Mouse (Mus musculus) stomach, embryonic 14.5 days (tissue): Measurements from ENCODE around the gene Tead3. TPM values are rescaled to one million over a fixed set of nuclear protein-coding genes. Genes with fewer than 3 reads are reported as not detected.

Source experiments
- ATAC-seq: fragments of 200-750 bp; cut with Nextera tagmentation; 2 replicates; pipeline ENCODE4 v1.8.0; 2017; ENCODE audit warnings: low read depth, moderate TSS enrichment; ENCODE audit not compliant: insufficient number of reproducible peaks, insufficient read depth, low FRiP score
- H3K27ac ChIP-seq: fragments of 300-500 bp; sonication (generic); 2 replicates; pipeline ENCODE4 v1.5.1; 2014; ENCODE audit warnings: mild to moderate bottlenecking, low read length, moderate library complexity, mixed read lengths
- H3K27me3 ChIP-seq: fragments of 300-500 bp; sonication (generic); 2 replicates; pipeline ENCODE4 v1.6.1; 2014; ENCODE audit warnings: low read length, control low read depth, mixed read lengths; ENCODE audit not compliant: control insufficient read depth, insufficient read depth
- H3K36me3 ChIP-seq: fragments of 300-500 bp; sonication (generic); 2 replicates; pipeline ENCODE4 v1.6.1; 2014; ENCODE audit warnings: mild to moderate bottlenecking, control low read depth, low read length, moderate library complexity, mixed read lengths; ENCODE audit not compliant: control insufficient read depth, insufficient read depth
- H3K4me1 ChIP-seq: fragments of 300-500 bp; sonication (generic); 2 replicates; pipeline ENCODE4 v1.6.1; 2014; ENCODE audit warnings: low read length, control low read depth, mixed read lengths; ENCODE audit not compliant: control insufficient read depth, insufficient read depth
- H3K4me2 ChIP-seq: fragments of 300-500 bp; sonication (generic); replicated peaks from 2 replicates; pipeline ENCODE4 v1.6.1; 2014; ENCODE audit warnings: low read depth, low read length, control low read depth
- H3K4me3 ChIP-seq: fragments of 300-500 bp; sonication (generic); 2 replicates; pipeline ENCODE4 v1.5.1; 2014; ENCODE audit warnings: low read depth, low read length, control low read depth
- H3K9ac ChIP-seq: fragments of 300-500 bp; sonication (generic); replicated peaks from 2 replicates; pipeline ENCODE4 v1.6.1; 2014; ENCODE audit warnings: low read depth, mild to moderate bottlenecking, control low read depth, low read length, moderate library complexity, mixed read lengths
- H3K9me3 ChIP-seq: fragments of 300-500 bp; sonication (generic); 2 replicates; pipeline ENCODE4 v1.6.1; 2016; ENCODE audit warnings: low read depth, low read length, control low read depth; ENCODE audit not compliant: control insufficient read depth
- WGBS: fragments of 180-500 bp; shearing (Covaris S2); extraction: QIAGEN DNeasy Blood & Tissue Kit; methylation state at CpG from one replicate; pipeline ENCODE4 v1.1.7; 2014; 5-methylcytosine and 5-hydroxymethylcytosine counted together
- polyA plus RNA-seq: library from polyadenylated mRNA; unstranded; fragments of >200 nt; fragmentation: Nextera tagmentation; extraction: Ambion mirVana; gene quantifications from 2 replicates; pipeline ENCODE4 v1.2.1, GENCODE M21; 2014

Gene Tead3
- polyA plus RNA-seq, 1 experiment from 2014 or later: 15.7 TPM

DNA sequence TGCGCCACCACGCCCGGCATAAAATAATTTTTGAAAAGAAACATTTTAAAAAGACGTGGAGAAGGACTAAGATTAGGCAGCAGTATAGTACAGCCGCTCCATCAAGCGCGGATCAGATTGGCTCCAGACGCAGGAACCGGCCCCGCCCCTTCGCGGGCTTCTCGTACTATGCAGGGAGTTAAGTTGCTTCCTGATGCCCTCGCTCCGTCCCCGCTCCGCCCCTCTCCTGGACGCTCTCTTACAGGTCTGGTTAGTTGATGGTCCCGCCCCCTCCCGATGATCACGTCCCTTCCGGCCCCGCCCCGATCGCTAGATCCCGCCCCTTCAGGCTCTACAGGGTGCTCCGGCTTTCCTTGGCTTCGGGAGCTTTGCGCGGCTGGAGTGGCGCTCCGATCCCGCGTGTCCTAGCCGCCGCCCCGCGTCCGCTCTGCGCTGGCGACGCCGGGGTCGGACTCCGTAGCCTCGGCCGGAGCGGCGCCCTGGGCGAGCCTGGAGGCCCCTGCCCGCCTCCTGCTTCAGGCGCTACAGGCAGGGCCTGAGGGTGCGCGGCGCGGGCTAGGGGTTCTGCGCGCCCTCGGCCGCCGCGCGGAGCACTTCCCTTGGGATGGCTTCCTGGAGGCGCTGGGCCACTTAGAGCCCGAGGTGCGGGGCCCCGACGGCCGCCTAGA lies 37.3 kb downstream of the Tead3 start, which contains the start of gene Fance:
Gene Fance, plus strand, starts transcription at position 308 of the 668 bp plus-strand sequence.
- peak within 1 kb of the TSS; percentile 89 for H3K4me3 ChIP-seq
- peak within 1 kb of the TSS; percentile 79 for H3K4me2 ChIP-seq
- H3K27ac ChIP-seq: peak within 1 kb of the TSS; percentile 92
- peaks cover 9% of the 10 kb centered on the region for H3K4me1 ChIP-seq
- no peaks in the 10 kb centered on the region for H3K27me3 ChIP-seq
- H3K36me3 ChIP-seq: peaks cover 20% of the 10 kb centered on the region
- peak; percentile 98 for ATAC-seq
- WGBS: under 1% methylated on average over 69 of the region's 69 CpGs
- H3K9me3 ChIP-seq: no peaks in the 10 kb centered on the region
- peak within 1 kb of the TSS; percentile 90 for H3K9ac ChIP-seq

- peak; percentile 0; the same call in 1 of the 2 replicates for ATAC-seq
- H3K9ac ChIP-seq: no peak overlapping the region
- H3K27me3 ChIP-seq: no peaks in the 10 kb centered on the region
- peak overlapping the region; percentile 27; the same call in 1 of the 2 replicates for H3K4me2 ChIP-seq
- no peaks in the 10 kb centered on the region for H3K9me3 ChIP-seq
- peak overlapping the region; percentile 89 for H3K4me3 ChIP-seq
- peaks cover 16% of the 10 kb centered on the region for H3K36me3 ChIP-seq
- H3K4me1 ChIP-seq: peaks cover 10% of the 10 kb centered on the region
- WGBS: 22% methylated on average over 17 of the region's 17 CpGs
- H3K27ac ChIP-seq: peak overlapping the region; percentile 55
These were observed 38.1 kb downstream of the Tead3 start for GRCm38 (mm10) chr17:28312232-28313211.

- no peak overlapping the region for H3K9ac ChIP-seq
- H3K27me3 ChIP-seq: no peaks in the 10 kb centered on the region
- peaks cover 10% of the 10 kb centered on the region for H3K4me1 ChIP-seq
- H3K36me3 ChIP-seq: peaks cover 7% of the 10 kb centered on the region
- H3K4me2 ChIP-seq: no peak overlapping the region
- WGBS: 68% methylated on average over 5 of the region's 5 CpGs
- no peak overlapping the region for H3K27ac ChIP-seq
- H3K9me3 ChIP-seq: no peaks in the 10 kb centered on the region
- no peak for ATAC-seq
- H3K4me3 ChIP-seq: no peak overlapping the region
These were observed 39.1 kb downstream of the Tead3 start for GRCm38 (mm10) chr17:28311366-28312132.

GRCm38 (mm10) chr17:28310831-28311230 lies 39.8 kb downstream of the Tead3 start:
- 74% methylated on average over 3 of the region's 3 CpGs for WGBS
- Histone ChIP-seq H3K9me3 (no peaks in the 10 kb centered on the region), H3K27me3 (no peaks in the 10 kb centered on the region), H3K4me1 (peaks cover 10% of the 10 kb centered on the region), H3K4me3 (no peak overlapping the region), H3K4me2 (no peak overlapping the region), H3K27ac (no peak overlapping the region), H3K9ac (no peak overlapping the region), H3K36me3 (peaks cover under 1% of the 10 kb centered on the region; the same call in 1 of the 2 replicates)
- no peak for ATAC-seq

GRCm38 (mm10) chr17:28308297-28309195 lies 42.1 kb downstream of the Tead3 start:
- no peak overlapping the region for H3K27ac ChIP-seq
- no peaks in the 10 kb centered on the region for H3K36me3 ChIP-seq
- H3K4me2 ChIP-seq: no peak overlapping the region; the same call in 1 of the 2 replicates
- 0 out of 2 replicates have a peak, but pooled peaks have one; percentile 6 for ATAC-seq
- H3K4me3 ChIP-seq: no peak overlapping the region
- peaks cover 9% of the 10 kb centered on the region for H3K4me1 ChIP-seq
- no peaks in the 10 kb centered on the region for H3K9me3 ChIP-seq
- H3K9ac ChIP-seq: peak overlapping the region; percentile 14; the same call in 1 of the 2 replicates
- H3K27me3 ChIP-seq: no peaks in the 10 kb centered on the region
- 10% methylated on average over 18 of the region's 18 CpGs for whole genome bisulfite sequencing

GRCm38 (mm10) chr17:28305172-28305571 lies 45.4 kb downstream of the Tead3 start:
- Histone ChIP-seq H3K27me3 (no peaks in the 10 kb centered on the region), H3K4me1 (peaks cover 20% of the 10 kb centered on the region), H3K36me3 (no peaks in the 10 kb centered on the region), H3K9me3 (no peaks in the 10 kb centered on the region), H3K9ac (no peak overlapping the region), H3K27ac (no peak overlapping the region), H3K4me3 (no peak overlapping the region), H3K4me2 (no peak overlapping the region)
- 43% methylated on average over 10 of the region's 10 CpGs for WGBS
- no peak for ATAC-seq

GRCm38 (mm10) chr17:28300850-28301249 lies 49.8 kb downstream of the Tead3 start:
- no peak overlapping the region for H3K9ac ChIP-seq
- no peak overlapping the region for H3K4me3 ChIP-seq
- 62% methylated on average over 3 of the region's 3 CpGs for WGBS
- no peak overlapping the region; the same call in 1 of the 2 replicates for H3K27ac ChIP-seq
- no peaks in the 10 kb centered on the region for H3K9me3 ChIP-seq
- peaks cover 6% of the 10 kb centered on the region for H3K36me3 ChIP-seq
- peaks cover 26% of the 10 kb centered on the region for H3K4me1 ChIP-seq
- ATAC-seq: 0 out of 2 replicates have a peak, but pooled peaks have one; percentile 10
- H3K4me2 ChIP-seq: no peak overlapping the region
- no peaks in the 10 kb centered on the region for H3K27me3 ChIP-seq
